Mouse (Mus musculus) forebrain, embryonic 14.5 days (tissue): ENCODE measurements at regions not wholly inside any gene's neighbourhood (a gene's known extent, or its start where the extent isn't known, plus 50 kb on each side); places are given as distances from the start of the nearest gene placed in this dataset.

Experiments
- ATAC-seq: fragments of 200-750 bp; cut with Nextera tagmentation; 2 replicates; pipeline ENCODE4 v1.8.0; 2017; ENCODE audit warnings: mild to moderate bottlenecking, moderate library complexity
- DNase-seq: peaks from one replicate; pipeline ENCODE4 v3.0.0-alpha.2; 2015; ENCODE audit warnings: low spot score
- H3K27ac ChIP-seq: fragments of 300-500 bp; sonication (generic); 2 replicates; pipeline ENCODE4 v1.5.1; 2014; ENCODE audit warnings: low read depth, mild to moderate bottlenecking, control low read depth, low read length, moderate library complexity
- H3K27me3 ChIP-seq: fragments of 300-500 bp; sonication (generic); replicated peaks from 2 replicates; pipeline ENCODE4 v1.6.1; 2014; ENCODE audit warnings: low read length, control low read depth, mixed read lengths; ENCODE audit not compliant: control insufficient read depth, insufficient read depth
- H3K36me3 ChIP-seq: fragments of 300-500 bp; sonication (generic); 2 replicates; pipeline ENCODE4 v1.6.1; 2014; ENCODE audit warnings: low read length, control low read depth; ENCODE audit not compliant: control insufficient read depth, insufficient read depth
- H3K4me1 ChIP-seq: fragments of 300-500 bp; sonication (generic); 2 replicates; pipeline ENCODE4 v1.6.1; 2014; ENCODE audit warnings: antibody characterized with exemption, low read length, control low read depth; ENCODE audit not compliant: control insufficient read depth, insufficient read depth
- H3K4me2 ChIP-seq: fragments of 300-500 bp; sonication (generic); 2 replicates; pipeline ENCODE4 v1.6.1; 2014; ENCODE audit warnings: mild to moderate bottlenecking, control low read depth, low read length
- H3K4me3 ChIP-seq: fragments of 300-500 bp; sonication (generic); 2 replicates; pipeline ENCODE4 v1.5.1; 2014; ENCODE audit warnings: low read depth, low read length, control low read depth
- H3K9ac ChIP-seq: fragments of 300-500 bp; sonication (generic); 2 replicates; pipeline ENCODE4 v1.6.1; 2014; ENCODE audit warnings: mild to moderate bottlenecking, low read length, control low read depth, moderate library complexity
- H3K9me3 ChIP-seq: fragments of 300-500 bp; sonication (generic); replicated peaks from 2 replicates; pipeline ENCODE4 v1.6.1; 2016; ENCODE audit warnings: low read length, control low read depth, mixed read lengths; ENCODE audit not compliant: control insufficient read depth
- WGBS: fragments of 180-500 bp; shearing (Covaris S2); extraction: QIAGEN DNeasy Blood & Tissue Kit; methylation state at CpG from one replicate; pipeline ENCODE4 v1.1.7; 2014; 5-methylcytosine and 5-hydroxymethylcytosine counted together

DNA sequence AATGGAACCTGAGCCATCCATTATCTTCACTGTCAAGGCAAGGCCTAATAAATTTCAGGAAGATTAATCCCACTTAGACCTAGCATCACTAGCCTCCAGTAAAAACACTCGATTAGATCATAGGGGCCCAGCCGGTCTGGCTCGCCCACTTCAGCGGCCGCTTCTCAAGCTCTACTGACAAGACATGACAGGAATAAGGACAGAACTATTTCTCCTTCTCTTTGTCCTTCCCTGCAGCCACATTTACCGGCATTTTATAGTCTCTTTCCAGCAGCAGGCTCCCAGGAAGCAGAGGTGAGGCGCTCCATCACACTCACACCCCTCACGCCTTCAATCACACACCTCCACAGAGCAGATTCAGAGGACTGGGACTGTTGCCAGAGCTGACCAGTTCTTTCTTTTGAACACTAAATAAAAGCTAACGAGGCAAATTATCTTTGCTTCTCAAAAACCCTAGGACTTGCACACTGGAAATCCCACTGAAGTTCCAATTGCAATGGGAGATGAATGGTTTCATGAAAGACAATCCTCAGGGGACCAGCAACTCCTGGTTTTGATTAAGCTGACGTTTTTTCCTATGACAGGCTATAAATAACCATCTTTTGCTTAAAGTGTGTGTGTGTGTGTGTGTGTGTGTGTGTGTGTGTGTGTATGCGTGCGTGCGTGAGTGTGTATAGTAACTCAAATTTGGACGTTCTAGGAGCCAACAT, 184.6 kb downstream of the Sox4 start:
- DNase-seq (peak; percentile 77), ATAC-seq (peak; percentile 54)
- H3K4me2 ChIP-seq, result no peak overlapping the region; the same call in 1 of the 2 replicates
- H3K9me3 ChIP-seq, result no peaks in the 10 kb centered on the region
- H3K4me3 ChIP-seq, result no peak overlapping the region
- H3K27ac ChIP-seq, result peak overlapping the region; percentile 78
- H3K9ac ChIP-seq, result peak overlapping the region; percentile 38; the same call in 1 of the 2 replicates
- 18% methylated on average over 14 of the region's 14 CpGs for WGBS
- peaks cover 38% of the 10 kb centered on the region for H3K4me1 ChIP-seq
- no peaks in the 10 kb centered on the region for H3K27me3 ChIP-seq
- H3K36me3 ChIP-seq, result no peaks in the 10 kb centered on the region

GRCm38 (mm10) chr13:28762555-28762954, 191.0 kb downstream of the Sox4 start:
- Histone ChIP-seq H3K36me3 (no peaks in the 10 kb centered on the region), H3K9me3 (no peaks in the 10 kb centered on the region), H3K27me3 (no peaks in the 10 kb centered on the region), H3K27ac (no peak overlapping the region), H3K4me2 (no peak overlapping the region), H3K4me1 (peaks cover 15% of the 10 kb centered on the region), H3K9ac (no peak overlapping the region), H3K4me3 (no peak overlapping the region)
- 91% methylated on average over 2 of the region's 2 CpGs for WGBS
- ATAC-seq (no peak), DNase-seq (no peak)

DNA sequence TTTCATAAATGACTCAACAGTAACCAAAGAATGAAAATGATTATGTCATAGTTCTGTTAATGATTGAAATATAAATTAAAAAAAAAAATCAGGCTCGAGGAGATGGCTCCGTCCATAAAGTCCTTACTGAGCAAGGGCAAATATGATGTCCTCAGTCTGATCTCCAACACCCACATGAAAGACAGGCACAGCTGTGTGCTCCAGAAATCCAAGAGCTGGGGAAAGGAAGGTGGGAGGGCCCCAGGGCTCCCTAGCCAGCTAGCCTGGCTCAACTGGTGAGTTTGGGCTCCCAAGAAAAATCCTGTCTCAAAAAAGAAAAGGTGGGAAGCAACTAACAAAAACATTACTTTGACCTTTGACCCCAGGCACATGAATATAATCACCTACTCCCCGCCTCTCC, 194.5 kb downstream of the Sox4 start:
- Histone ChIP-seq H3K27ac (no peak overlapping the region), H3K4me1 (peaks cover 28% of the 10 kb centered on the region), H3K27me3 (no peaks in the 10 kb centered on the region), H3K9me3 (no peaks in the 10 kb centered on the region), H3K36me3 (no peaks in the 10 kb centered on the region), H3K9ac (no peak overlapping the region), H3K4me3 (no peak overlapping the region), H3K4me2 (no peak overlapping the region)
- DNase-seq, result no peak
- WGBS, result 52% methylated on average over 3 of the region's 3 CpGs
- no peak for ATAC-seq

- peak overlapping the region; percentile 46 for H3K4me2 ChIP-seq
Measured at GRCm38 (mm10) chr13:28757846-28758522, 195.5 kb downstream of the Sox4 start.

DNA sequence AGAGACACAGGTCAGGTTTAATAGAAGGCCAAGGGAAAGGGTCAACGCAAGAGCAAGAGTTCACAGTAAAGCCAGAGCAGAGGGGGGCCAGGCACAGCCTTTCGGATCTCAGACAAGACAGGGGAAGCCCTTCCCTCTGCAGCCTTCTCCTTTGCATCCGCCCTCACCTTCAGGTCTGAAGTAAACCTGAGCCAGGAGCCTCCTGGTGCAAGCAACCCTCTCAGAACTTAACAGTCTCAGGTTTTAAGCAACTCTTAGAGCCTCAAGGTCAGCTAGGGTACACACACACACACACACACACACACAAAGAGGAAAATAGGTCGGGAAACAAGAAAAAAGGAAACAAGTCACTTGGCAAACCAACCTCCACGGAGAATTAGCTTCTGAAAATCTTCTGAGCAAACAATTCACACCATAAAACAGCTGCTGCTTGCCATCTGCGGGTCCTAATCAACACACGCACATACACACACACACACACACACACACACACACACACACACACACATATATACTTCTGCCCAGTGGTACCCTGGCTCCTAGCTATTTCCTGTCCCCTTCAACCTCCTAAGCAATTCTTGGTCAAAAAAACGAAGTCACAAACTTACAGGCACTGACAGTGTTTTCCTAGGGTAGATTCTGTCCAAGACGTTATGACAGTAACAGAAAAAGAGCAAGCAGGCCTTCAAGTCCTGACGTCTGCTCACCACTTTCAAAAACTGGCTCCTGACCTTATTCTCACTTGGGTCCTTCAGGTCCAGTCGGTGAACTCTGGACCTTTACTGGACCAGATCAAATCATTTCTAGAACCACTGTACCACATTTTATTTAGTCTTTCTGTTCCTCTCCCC, 196.4 kb downstream of the Sox4 start:
- DNase-seq, result peak; percentile 52
- Histone ChIP-seq H3K9me3 (no peaks in the 10 kb centered on the region), H3K4me1 (peaks cover 28% of the 10 kb centered on the region), H3K4me2 (peak overlapping the region; percentile 46), H3K4me3 (no peak overlapping the region), H3K27ac (no peak overlapping the region; the same call in 1 of the 2 replicates), H3K9ac (0 out of 2 replicates have a peak overlapping the region, but pooled peaks have one; percentile 45), H3K36me3 (no peaks in the 10 kb centered on the region), H3K27me3 (no peaks in the 10 kb centered on the region)
- WGBS, result 27% methylated on average over 11 of the region's 11 CpGs
- ATAC-seq, result peak; percentile 43

More at GRCm38 (mm10) chr13:28757846-28758522, 195.5 kb downstream of the Sox4 start:
- Histone ChIP-seq H3K9ac (peak overlapping the region; percentile 45; the same call in 1 of the 2 replicates), H3K27me3 (no peaks in the 10 kb centered on the region), H3K4me1 (peaks cover 28% of the 10 kb centered on the region), H3K4me3 (0 out of 2 replicates have a peak overlapping the region, but pooled peaks have one; percentile 3), H3K36me3 (no peaks in the 10 kb centered on the region), H3K9me3 (no peaks in the 10 kb centered on the region), H3K27ac (peak overlapping the region; percentile 53; the same call in 1 of the 2 replicates)
- DNase-seq (peak; percentile 72), ATAC-seq (peak; percentile 57)
- WGBS, result 1% methylated on average over 13 of the region's 13 CpGs

- H3K36me3 ChIP-seq, result no peaks in the 10 kb centered on the region
- ATAC-seq, result no peak
- H3K4me3 ChIP-seq, result no peak overlapping the region
- no peaks in the 10 kb centered on the region for H3K27me3 ChIP-seq
- no peak overlapping the region for H3K4me2 ChIP-seq
- H3K9ac ChIP-seq, result no peak overlapping the region
- H3K4me1 ChIP-seq, result peaks cover 28% of the 10 kb centered on the region
- DNase-seq, result no peak
- no peaks in the 10 kb centered on the region for H3K9me3 ChIP-seq
- no peak overlapping the region for H3K27ac ChIP-seq
- 89% methylated on average over 5 of the region's 5 CpGs for WGBS
Measured at GRCm38 (mm10) chr13:28754207-28754606, 199.3 kb downstream of the Sox4 start.

- no peak overlapping the region for H3K9ac ChIP-seq
- H3K4me3 ChIP-seq, result no peak overlapping the region
- H3K4me2 ChIP-seq, result no peak overlapping the region
- no peak overlapping the region for H3K27ac ChIP-seq
- DNase-seq (no peak), ATAC-seq (no peak)
- no peaks in the 10 kb centered on the region for H3K9me3 ChIP-seq
- no peaks in the 10 kb centered on the region for H3K4me1 ChIP-seq
- H3K36me3 ChIP-seq, result no peaks in the 10 kb centered on the region
- WGBS, result 88% methylated on average over 11 of the region's 11 CpGs
- no peaks in the 10 kb centered on the region for H3K27me3 ChIP-seq
Measured at GRCm38 (mm10) chr13:28750949-28751692, 202.4 kb downstream of the Sox4 start.

DNA sequence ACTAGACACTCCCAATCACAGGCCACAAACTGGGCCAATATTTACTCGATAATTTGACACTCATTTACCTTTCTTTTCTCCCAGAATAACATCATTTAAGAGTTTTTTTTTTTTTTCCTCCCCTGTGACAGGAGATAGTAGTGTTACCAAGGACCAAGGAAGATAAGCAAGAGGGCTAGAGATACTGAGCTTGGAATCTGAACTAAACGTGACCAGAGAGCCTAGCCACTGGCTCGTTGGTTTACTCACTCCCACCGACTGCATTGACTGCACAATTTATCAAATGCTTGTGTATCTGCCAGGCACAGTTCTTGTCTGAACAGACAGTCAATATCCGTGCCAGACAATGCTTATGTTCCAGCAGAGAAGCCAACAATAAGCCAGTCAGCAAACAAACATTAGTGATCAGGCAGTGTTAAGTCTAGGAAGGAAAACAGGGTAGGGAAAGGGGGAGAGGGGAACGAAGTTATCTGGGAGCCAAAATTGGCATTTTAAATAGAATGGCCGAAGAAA, 213.3 kb downstream of the Sox4 start:
- H3K9me3 ChIP-seq, result no peaks in the 10 kb centered on the region
- 47% methylated on average over 7 of the region's 7 CpGs for WGBS
- DNase-seq (peak; percentile 49), ATAC-seq (no peak)
- H3K4me1 ChIP-seq, result peaks cover 5% of the 10 kb centered on the region; the same call in 1 of the 2 replicates
- no peak overlapping the region for H3K4me2 ChIP-seq
- no peaks in the 10 kb centered on the region for H3K27me3 ChIP-seq
- no peak overlapping the region for H3K4me3 ChIP-seq
- no peak overlapping the region for H3K9ac ChIP-seq
- no peaks in the 10 kb centered on the region for H3K36me3 ChIP-seq
- no peak overlapping the region for H3K27ac ChIP-seq
